Mouse (Mus musculus) heart, embryonic 11.5 days (tissue): Measurements from ENCODE around the gene Otub2. TPM values are rescaled to one million over a fixed set of nuclear protein-coding genes. Genes with fewer than 3 reads are reported as not detected.

ENCODE experiments used
- ATAC-seq: fragments of 200-750 bp; cut with Nextera tagmentation; replicated peaks from 2 replicates; pipeline ENCODE4 v1.8.0; 2017; ENCODE audit warnings: moderate library complexity; ENCODE audit not compliant: insufficient number of reproducible peaks, low FRiP score, low TSS enrichment
- H3K27ac ChIP-seq: fragments of 300-500 bp; sonication (generic); 2 replicates; pipeline ENCODE4 v1.5.1; 2014; ENCODE audit warnings: mild to moderate bottlenecking, low read depth, low read length
- H3K27me3 ChIP-seq: fragments of 300-500 bp; sonication (generic); 2 replicates; pipeline ENCODE4 v1.6.1; 2014; ENCODE audit warnings: mild to moderate bottlenecking, low read length, mixed read lengths; ENCODE audit not compliant: control insufficient read depth, insufficient read depth
- H3K36me3 ChIP-seq: fragments of 300-500 bp; sonication (generic); 2 replicates; pipeline ENCODE4 v1.6.1; 2014; ENCODE audit warnings: mild to moderate bottlenecking, low read length, moderate library complexity, mixed read lengths; ENCODE audit not compliant: control insufficient read depth, insufficient read depth
- H3K4me1 ChIP-seq: fragments of 300-500 bp; sonication (generic); 2 replicates; pipeline ENCODE4 v1.6.1; 2014; ENCODE audit warnings: low read length; ENCODE audit not compliant: control insufficient read depth, insufficient read depth
- H3K4me2 ChIP-seq: fragments of 300-500 bp; sonication (generic); 2 replicates; pipeline ENCODE4 v1.6.1; 2014; ENCODE audit warnings: mild to moderate bottlenecking, moderate library complexity
- H3K4me3 ChIP-seq: fragments of 300-500 bp; sonication (generic); 2 replicates; pipeline ENCODE4 v1.5.1; 2014; ENCODE audit warnings: low read depth, low read length
- H3K9ac ChIP-seq: fragments of 300-500 bp; sonication (generic); 2 replicates; pipeline ENCODE4 v1.6.1; 2014; ENCODE audit warnings: mild to moderate bottlenecking, low read depth, low read length, moderate library complexity
- H3K9me3 ChIP-seq: fragments of 300-500 bp; sonication (generic); replicated peaks from 2 replicates; pipeline ENCODE4 v1.6.1; 2016; ENCODE audit warnings: low read length; ENCODE audit not compliant: control insufficient read depth
- WGBS: fragments of 180-500 bp; shearing (Covaris S2); extraction: QIAGEN DNeasy Blood & Tissue Kit; methylation state at CpG from one replicate; pipeline ENCODE4 v1.1.7; 2014; ENCODE audit not compliant: insufficient replicate concordance; 5-methylcytosine and 5-hydroxymethylcytosine counted together
- polyA plus RNA-seq: library from polyadenylated mRNA; unstranded; fragments of >200 nt; fragmentation: Nextera tagmentation; extraction: Ambion mirVana; gene quantifications from 2 replicates; pipeline ENCODE4 v1.2.1, GENCODE M21; 2014

The Otub2 gene
- polyA plus RNA-seq, 1 experiment from 2014 or later = 20.1 TPM

GRCm38 (mm10) chr12:103376774-103377173 lies 11.7 kb upstream of the Otub2 start:
- WGBS = 54% methylated on average over 4 of the region's 4 CpGs
- no peaks in the 10 kb centered on the region for H3K9me3 ChIP-seq
- H3K4me1 ChIP-seq = no peaks in the 10 kb centered on the region
- H3K9ac ChIP-seq = no peak overlapping the region
- H3K27me3 ChIP-seq = no peaks in the 10 kb centered on the region
- no peak overlapping the region for H3K4me2 ChIP-seq
- H3K36me3 ChIP-seq = no peaks in the 10 kb centered on the region
- ATAC-seq = no peak
- H3K4me3 ChIP-seq = no peak overlapping the region
- no peak overlapping the region for H3K27ac ChIP-seq

DNA sequence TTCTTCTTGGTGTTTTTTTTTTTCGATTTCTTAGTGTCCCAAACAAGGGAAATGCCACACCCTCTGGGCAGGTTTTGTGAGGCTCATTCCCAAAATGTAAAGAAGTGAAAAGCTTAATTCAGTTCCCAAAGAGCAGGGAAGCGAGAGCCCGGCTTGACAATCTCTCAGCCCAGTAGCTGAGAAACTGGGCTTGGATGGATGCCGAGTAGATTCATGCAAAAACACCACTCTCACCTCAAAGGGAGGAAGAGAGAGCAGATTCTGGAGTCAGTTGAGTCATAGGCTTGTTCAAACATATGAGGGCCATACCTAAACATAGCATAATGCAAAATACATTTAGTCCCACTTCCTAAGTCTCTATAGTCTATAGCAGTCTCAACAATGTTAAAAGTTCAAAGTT lies 8.3 kb upstream of the Otub2 start:
- Histone ChIP-seq H3K27ac (no peak overlapping the region), H3K4me2 (no peak overlapping the region), H3K36me3 (no peaks in the 10 kb centered on the region), H3K4me3 (no peak overlapping the region), H3K4me1 (no peaks in the 10 kb centered on the region), H3K9ac (no peak overlapping the region), H3K27me3 (no peaks in the 10 kb centered on the region), H3K9me3 (no peaks in the 10 kb centered on the region)
- ATAC-seq = no peak
- WGBS = 73% methylated on average over 4 of the region's 4 CpGs

GRCm38 (mm10) chr12:103389348-103389727 lies 856 bp downstream of the Otub2 start:
- Histone ChIP-seq H3K4me2 (peak overlapping the region; percentile 81), H3K27ac (peak overlapping the region; percentile 72), H3K4me3 (peak overlapping the region; percentile 77), H3K36me3 (no peaks in the 10 kb centered on the region), H3K9ac (peak overlapping the region; percentile 87), H3K27me3 (no peaks in the 10 kb centered on the region), H3K9me3 (no peaks in the 10 kb centered on the region), H3K4me1 (peaks cover 41% of the 10 kb centered on the region)
- 49% methylated on average over 2 of the region's 2 CpGs for WGBS
- no peak for ATAC-seq

- H3K9me3 ChIP-seq = no peaks in the 10 kb centered on the region
- WGBS = 62% methylated on average over 4 of the region's 4 CpGs
- H3K9ac ChIP-seq = peak overlapping the region; percentile 35; the same call in 1 of the 2 replicates
- H3K4me1 ChIP-seq = peaks cover 41% of the 10 kb centered on the region
- H3K4me2 ChIP-seq = peak overlapping the region; percentile 81
- H3K4me3 ChIP-seq = peak overlapping the region; percentile 77
- no peaks in the 10 kb centered on the region for H3K36me3 ChIP-seq
- no peaks in the 10 kb centered on the region for H3K27me3 ChIP-seq
- 0 out of 2 replicates have a peak overlapping the region, but pooled peaks have one; percentile 15 for H3K27ac ChIP-seq
- ATAC-seq = no peak
Measured at GRCm38 (mm10) chr12:103389982-103390381, 1.5 kb downstream of the Otub2 start.

DNA sequence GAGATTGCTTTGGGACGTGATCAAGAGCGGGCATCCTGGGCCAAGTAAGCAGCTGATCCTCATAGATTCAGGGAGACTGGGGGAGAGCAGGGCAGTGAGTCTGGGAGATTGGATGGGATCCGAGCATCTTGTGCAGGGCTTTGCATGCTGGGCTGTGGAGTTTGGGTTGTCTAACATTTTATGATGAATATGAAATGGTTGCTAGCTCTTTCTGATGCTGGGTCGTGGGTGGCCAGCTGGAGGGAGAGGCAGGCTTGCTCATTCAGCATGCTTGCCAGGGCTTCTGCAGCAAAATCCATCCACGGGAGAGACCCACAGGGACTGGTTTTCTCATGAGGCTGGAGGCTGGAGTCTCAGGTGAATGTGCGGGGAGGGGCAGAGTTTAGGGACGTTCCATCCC lies 2.6 kb downstream of the Otub2 start:
- ATAC-seq = no peak
- Histone ChIP-seq H3K4me2 (peak overlapping the region; percentile 81), H3K36me3 (no peaks in the 10 kb centered on the region), H3K27ac (peak overlapping the region; percentile 41; the same call in 1 of the 2 replicates), H3K4me1 (peaks cover 45% of the 10 kb centered on the region), H3K9me3 (no peaks in the 10 kb centered on the region), H3K27me3 (no peaks in the 10 kb centered on the region), H3K9ac (no peak overlapping the region; the same call in 1 of the 2 replicates), H3K4me3 (no peak overlapping the region)
- WGBS = 58% methylated on average over 7 of the region's 7 CpGs

- ATAC-seq = peak; percentile 80
- Histone ChIP-seq H3K4me1 (peaks cover 55% of the 10 kb centered on the region), H3K4me3 (no peak overlapping the region), H3K27ac (peak overlapping the region; percentile 68), H3K9me3 (no peaks in the 10 kb centered on the region), H3K9ac (0 out of 2 replicates have a peak overlapping the region, but pooled peaks have one; percentile 44), H3K36me3 (no peaks in the 10 kb centered on the region), H3K4me2 (0 out of 2 replicates have a peak overlapping the region, but pooled peaks have one; percentile 3), H3K27me3 (no peaks in the 10 kb centered on the region)
- 18% methylated on average over 6 of the region's 6 CpGs for WGBS
Measured at GRCm38 (mm10) chr12:103393528-103393927, 5.0 kb downstream of the Otub2 start.

- no peak for ATAC-seq
- H3K4me3 ChIP-seq = no peak overlapping the region
- no peak overlapping the region for H3K4me2 ChIP-seq
- no peak overlapping the region for H3K9ac ChIP-seq
- no peak overlapping the region for H3K27ac ChIP-seq
- no peaks in the 10 kb centered on the region for H3K27me3 ChIP-seq
- WGBS = 74% methylated on average over 12 of the region's 12 CpGs
- H3K9me3 ChIP-seq = no peaks in the 10 kb centered on the region
- peaks cover 46% of the 10 kb centered on the region for H3K4me1 ChIP-seq
- no peaks in the 10 kb centered on the region for H3K36me3 ChIP-seq
Measured at GRCm38 (mm10) chr12:103395486-103396275, 7.2 kb downstream of the Otub2 start.

DNA sequence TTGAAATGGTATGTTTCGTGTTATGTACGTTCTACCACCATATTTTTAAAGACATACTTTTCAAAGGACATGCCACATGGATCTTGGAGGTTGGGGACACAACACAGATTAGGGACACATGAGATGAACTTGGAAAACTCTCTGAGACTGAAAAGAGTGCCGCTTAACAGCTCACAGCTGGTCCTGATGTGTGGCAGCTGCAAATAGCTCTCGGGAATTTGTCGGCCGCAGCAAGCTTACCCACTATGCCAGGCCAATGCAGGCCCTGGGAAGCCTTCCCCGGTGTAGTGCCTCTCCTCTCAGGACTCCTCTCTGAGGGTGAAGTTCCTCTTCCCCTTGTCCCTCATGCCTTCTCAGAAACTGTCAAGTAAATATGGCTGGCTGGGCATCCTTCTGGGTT lies 8.3 kb downstream of the Otub2 start:
- no peak overlapping the region for H3K4me3 ChIP-seq
- ATAC-seq = no peak
- no peaks in the 10 kb centered on the region for H3K36me3 ChIP-seq
- WGBS = 65% methylated on average over 7 of the region's 7 CpGs
- H3K4me1 ChIP-seq = peaks cover 36% of the 10 kb centered on the region
- H3K9ac ChIP-seq = no peak overlapping the region
- no peak overlapping the region for H3K4me2 ChIP-seq
- no peaks in the 10 kb centered on the region for H3K9me3 ChIP-seq
- no peak overlapping the region for H3K27ac ChIP-seq
- H3K27me3 ChIP-seq = no peaks in the 10 kb centered on the region

DNA sequence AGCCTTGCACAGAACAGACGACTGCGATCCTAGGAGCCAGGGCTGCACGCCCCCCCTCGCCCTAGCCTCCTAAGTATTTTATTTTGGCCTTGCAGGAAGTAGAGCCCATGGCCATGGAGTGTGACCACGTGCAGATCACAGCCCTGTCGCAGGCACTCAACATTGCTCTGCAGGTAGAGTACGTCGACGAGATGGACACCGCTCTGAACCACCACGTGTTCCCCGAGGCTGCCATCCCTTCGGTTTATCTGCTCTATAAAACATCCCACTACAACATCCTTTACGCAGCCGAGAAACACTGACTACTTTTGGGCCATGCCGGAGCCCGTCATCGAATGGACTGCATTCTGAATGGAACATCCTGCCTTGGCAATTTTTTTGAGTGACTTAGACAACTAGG lies 15.6 kb downstream of the Otub2 start:
- Histone ChIP-seq H3K9ac (no peak overlapping the region), H3K27ac (no peak overlapping the region), H3K4me3 (no peak overlapping the region), H3K9me3 (no peaks in the 10 kb centered on the region), H3K4me1 (no peaks in the 10 kb centered on the region), H3K4me2 (no peak overlapping the region), H3K27me3 (no peaks in the 10 kb centered on the region), H3K36me3 (peaks cover 23% of the 10 kb centered on the region)
- no peak; the same call in 1 of the 2 replicates for ATAC-seq
- WGBS = 87% methylated on average over 18 of the region's 18 CpGs
